In genomic region chr8:61185274-61186198, GRCm38 (mm10) we compare ENCODE assay signal across 19 mouse cellular contexts. TPM values are rescaled to one million over a fixed set of nuclear protein-coding genes. Genes with fewer than 3 reads are reported as not detected.
DNase-seq lines count a peak whose midpoint lies in the region; ATAC-seq lines count a peak whose summit lies in the region.
"Had no signal": no experiment of that assay in that cellular context is flagged by ENCODE, and none has a peak within 500 bp of the region (broad histone marks: within the 10 kb centered on the region; RNA-seq: fewer than 3 reads in every experiment).

No protein-coding gene starts in this region.

- no peaks in the 10 kb centered on the region for H3K4me1 ChIP-seq in heart, embryonic 11.5 days (ENCODE audit: control insufficient read depth, insufficient read depth, low read length)
- H3K4me1 ChIP-seq in heart, embryonic 12.5 days (replicated peaks) = peaks cover 11% of the 10 kb centered on the region; the same call in 1 of the 2 replicates
- H3K4me1 ChIP-seq in lung, embryonic 16.5 days (replicated peaks; ENCODE audit: control insufficient read depth, insufficient read depth, low read length) = peaks cover 18% of the 10 kb centered on the region
- H3K4me1 ChIP-seq: forebrain, embryonic 13.5 days; hindbrain, embryonic 12.5 days had no signal

- ATAC-seq in heart, embryonic 11.5 days (replicated peaks; ENCODE audit: insufficient number of reproducible peaks, low FRiP score, low TSS enrichment) = no peak
- ATAC-seq in heart, embryonic 12.5 days (ENCODE audit: insufficient number of reproducible peaks, low FRiP score) = no peak; the same call in 1 of the 2 replicates
- peak; percentile 82 for ATAC-seq in lung, embryonic 16.5 days (ENCODE audit: low read depth)
- no peak for ATAC-seq in inflammation-experienced regulatory T-cells, adult 6 months
- ATAC-seq: forebrain, embryonic 13.5 days; forebrain, postnatal 0 days; hindbrain, embryonic 16.5 days had no signal

- H3K4me2 ChIP-seq in heart, embryonic 11.5 days = no peak overlapping the region
- no peak overlapping the region for H3K4me2 ChIP-seq in heart, embryonic 12.5 days
- H3K4me2 ChIP-seq in lung, embryonic 16.5 days (ENCODE audit: low read depth, low read length) = no peak overlapping the region
- H3K4me2 ChIP-seq: forebrain, embryonic 13.5 days; hindbrain, embryonic 12.5 days had no signal

- H3K9ac ChIP-seq in heart, embryonic 11.5 days (ENCODE audit: low read depth, low read length) = no peak overlapping the region
- H3K9ac ChIP-seq in heart, embryonic 12.5 days = no peak overlapping the region
- H3K9ac ChIP-seq in lung, embryonic 16.5 days (ENCODE audit: low read length) = no peak overlapping the region
- H3K9ac ChIP-seq: forebrain, embryonic 13.5 days; forebrain, postnatal 0 days; hindbrain, embryonic 12.5 days had no signal

- DNase-seq in lung, postnatal 36 days = no peak
- DNase-seq in MN1 (ENCODE audit: low spot score) = peak; percentile 65
- no peak for DNase-seq in layer of hippocampus, postnatal 36 days
- DNase-seq: adrenal gland, postnatal 10 days; cerebellum, adult 11-12 months; cerebellum, adult 9-10 months; cerebellum, postnatal 25 days; forebrain, postnatal 0 days; gastrocnemius, postnatal 14 days; heart, postnatal 36 days had no signal

- no peaks in the 10 kb centered on the region for H3K9me3 ChIP-seq in heart, embryonic 11.5 days (replicated peaks; ENCODE audit: control insufficient read depth, low read length)
- H3K9me3 ChIP-seq in heart, embryonic 12.5 days (replicated peaks) = no peaks in the 10 kb centered on the region
- no peaks in the 10 kb centered on the region for H3K9me3 ChIP-seq in lung, embryonic 16.5 days (ENCODE audit: control insufficient read depth, low read length)
- H3K9me3 ChIP-seq: embryonic facial prominence, embryonic 10.5 days; forebrain, embryonic 13.5 days; heart, embryonic 10.5 days; hindbrain, embryonic 12.5 days had no signal

- 0 out of 2 replicates have a peak overlapping the region, but pooled peaks have one; percentile 46 for H3K27ac ChIP-seq in heart, embryonic 11.5 days (ENCODE audit: low read depth, low read length)
- no peak overlapping the region for H3K27ac ChIP-seq in heart, embryonic 12.5 days (ENCODE audit: poor library complexity, severe bottlenecking)
- peak overlapping the region; percentile 32 for H3K27ac ChIP-seq in lung, embryonic 16.5 days (ENCODE audit: low read length)
- H3K27ac ChIP-seq: embryonic facial prominence, embryonic 10.5 days; forebrain, embryonic 13.5 days; heart, embryonic 10.5 days; hindbrain, embryonic 12.5 days had no signal

- no peak overlapping the region for H3K4me3 ChIP-seq in heart, embryonic 11.5 days (ENCODE audit: low read depth, low read length)
- no peak overlapping the region for H3K4me3 ChIP-seq in heart, embryonic 12.5 days
- H3K4me3 ChIP-seq in lung, embryonic 16.5 days (ENCODE audit: low read length) = no peak overlapping the region
- H3K4me3 ChIP-seq: embryonic facial prominence, embryonic 10.5 days; forebrain, embryonic 13.5 days; heart, embryonic 10.5 days; hindbrain, embryonic 12.5 days had no signal

- no peaks in the 10 kb centered on the region for H3K36me3 ChIP-seq in heart, embryonic 11.5 days (ENCODE audit: control insufficient read depth, insufficient read depth, low read length)
- H3K36me3 ChIP-seq in heart, embryonic 12.5 days = no peaks in the 10 kb centered on the region
- no peaks in the 10 kb centered on the region for H3K36me3 ChIP-seq in lung, embryonic 16.5 days (ENCODE audit: control insufficient read depth, insufficient read depth, low read length)
- H3K36me3 ChIP-seq: embryonic facial prominence, embryonic 10.5 days; heart, embryonic 10.5 days; hindbrain, embryonic 12.5 days had no signal

- H3K27me3 ChIP-seq in heart, embryonic 11.5 days (ENCODE audit: control insufficient read depth, insufficient read depth, low read length) = no peaks in the 10 kb centered on the region
- H3K27me3 ChIP-seq in heart, embryonic 12.5 days (replicated peaks) = no peaks in the 10 kb centered on the region
- no peaks in the 10 kb centered on the region for H3K27me3 ChIP-seq in lung, embryonic 16.5 days (ENCODE audit: control insufficient read depth, insufficient read depth, low read depth, low read length)
- H3K27me3 ChIP-seq: forebrain, embryonic 13.5 days; hindbrain, embryonic 12.5 days had no signal

- whole genome bisulfite sequencing in heart, embryonic 11.5 days (ENCODE audit: insufficient replicate concordance) = 58% methylated on average over 5 of the region's 5 CpGs
- 56% methylated on average over 5 of the region's 5 CpGs for WGBS in heart, embryonic 12.5 days
- WGBS in lung, embryonic 16.5 days = 30% methylated on average over 5 of the region's 5 CpGs

RNA-seq across cellular contexts. Expression of gene Sh3rf1, which starts 38.1 kb away (rescaled TPM):
- 6.4 and 7.1 TPM in 2 replicates for polyA plus RNA-seq in heart, embryonic 11.5 days (2014; fragmentation: Nextera tagmentation; extraction: Ambion mirVana)
- polyA plus RNA-seq in heart, embryonic 12.5 days (2016; fragmentation: Nextera tagmentation; extraction: Ambion mirVana) = 6.5 and 7.5 TPM in 2 replicates
- 17.8 and 18.7 TPM in 2 replicates for polyA plus RNA-seq in lung, embryonic 16.5 days (2015; fragmentation: Nextera tagmentation; extraction: Ambion mirVana)
- 1 to 10 TPM; 6.4 to 9.2 (median 6.4) TPM for polyA plus RNA-seq in inflammation-experienced regulatory T-cells, adult 6 months (2017; shearing (Covaris generic))
- 10 to 100 TPM; 63.3 to 67.5 TPM for total RNA-seq in layer of hippocampus, postnatal 36 days (2021)
